Mouse (Mus musculus) MEL (cell line): ENCODE results near the gene Ip6k3. TPM values are rescaled to one million over a fixed set of nuclear protein-coding genes. Genes with fewer than 3 reads are reported as not detected.

Experiments
- DNase-seq: peaks from one replicate; pipeline ENCODE4 v3.0.0; 2011; ENCODE audit warnings: low read depth, low spot score
- H3K27ac ChIP-seq: 2 replicates; pipeline ENCODE4 v1.5.1; 2012; ENCODE audit warnings: low read depth, mild to moderate bottlenecking, control low read depth, low read length, moderate library complexity; ENCODE audit not compliant: control insufficient read depth
- H3K27me3 ChIP-seq, 2 experiments: fragments of 150-350 bp in 1 of 2; sonication (generic) in 1 of 2; 2 replicates each; pipeline ENCODE4 v1.6.1; 2012; ENCODE audit warnings: low read length in 2 of 2, mild to moderate bottlenecking in 2 of 2, improper control_type of control experiment in 1 of 2, moderate library complexity in 1 of 2; ENCODE audit not compliant: insufficient read depth in 2 of 2, control insufficient read depth in 1 of 2
- H3K36me3 ChIP-seq, 2 experiments: 2 replicates each; pipeline ENCODE4 v1.6.1; 2012 to 2014; ENCODE audit warnings: low read length in 2 of 2, improper control_type of control experiment in 1 of 2, inconsistent platforms in 1 of 2, mild to moderate bottlenecking in 1 of 2; ENCODE audit not compliant: insufficient read depth in 2 of 2, control insufficient read depth in 1 of 2
- H3K4me1 ChIP-seq, 2 experiments: fragments of 150-350 bp in 1 of 2; sonication (generic) in 1 of 2; 2 replicates each; pipeline ENCODE4 v1.6.1; 2012; ENCODE audit warnings: low read length in 2 of 2, improper control_type of control experiment in 1 of 2, mild to moderate bottlenecking in 1 of 2; ENCODE audit not compliant: insufficient read depth in 2 of 2, control insufficient read depth in 1 of 2
- H3K4me3 ChIP-seq, 2 experiments: fragments of 150-350 bp in 1 of 2; sonication (generic) in 1 of 2; 2 replicates each; pipeline ENCODE4 v1.5.1; 2012; ENCODE audit warnings: low read depth in 2 of 2, low read length in 2 of 2, mild to moderate bottlenecking in 2 of 2, moderate library complexity in 2 of 2, control low read depth in 1 of 2, improper control_type of control experiment in 1 of 2; ENCODE audit not compliant: control insufficient read depth in 1 of 2, insufficient read depth in 1 of 2
- H3K79me2 ChIP-seq: 2 replicates; pipeline ENCODE4 v1.6.1; 2012; ENCODE audit warnings: mild to moderate bottlenecking, low read length, moderate library complexity; ENCODE audit not compliant: control insufficient read depth, poor library complexity, insufficient read depth
- H3K9ac ChIP-seq: 2 replicates; pipeline ENCODE4 v1.6.1; 2012; ENCODE audit warnings: low read depth, mild to moderate bottlenecking, control low read depth, low read length, moderate library complexity; ENCODE audit not compliant: control insufficient read depth, poor library complexity, severe bottlenecking
- H3K9me3 ChIP-seq: fragments of 150-350 bp; sonication (generic); replicated peaks from 2 replicates; pipeline ENCODE4 v1.6.1; 2012; ENCODE audit warnings: mild to moderate bottlenecking, low read length, improper control_type of control experiment, moderate library complexity; ENCODE audit not compliant: insufficient read depth
- EP300 ChIP-seq, 2 experiments: IDR thresholded peaks; 2 replicates each; pipeline ENCODE4 v1.6.1; 2011; ENCODE audit warnings: improper control_type of control experiment in 2 of 2, low read length in 2 of 2, low read depth in 1 of 2, mild to moderate bottlenecking in 1 of 2
- GABPA ChIP-seq: IDR thresholded peaks from 2 replicates; pipeline ENCODE4 v1.6.1; 2012; ENCODE audit warnings: low read depth, mild to moderate bottlenecking, inconsistent platforms, low read length, improper control_type of control experiment, moderate library complexity
- GATA1 ChIP-seq: IDR thresholded peaks from 2 replicates; pipeline ENCODE4 v1.6.1; 2011; ENCODE audit warnings: low read depth, low read length, improper control_type of control experiment
- MAFK ChIP-seq: IDR thresholded peaks from 2 replicates; pipeline ENCODE4 v1.6.1; 2011; ENCODE audit warnings: low read depth, mild to moderate bottlenecking, low read length, improper control_type of control experiment, borderline replicate concordance
- MEF2A ChIP-seq: IDR thresholded peaks from 2 replicates; pipeline ENCODE4 v1.6.1; 2014; ENCODE audit warnings: low read depth, mild to moderate bottlenecking, inconsistent platforms, low read length, improper control_type of control experiment; ENCODE audit not compliant: poor library complexity, insufficient replicate concordance, severe bottlenecking; ENCODE audit errors: extremely low read depth
- MYB ChIP-seq: IDR thresholded peaks from 2 replicates; pipeline ENCODE4 v1.6.1; 2011; ENCODE audit warnings: mild to moderate bottlenecking, low read depth, low read length, improper control_type of control experiment
- MYC ChIP-seq: IDR thresholded peaks from 2 replicates; pipeline ENCODE4 v1.6.1; 2011; ENCODE audit warnings: low read depth, mild to moderate bottlenecking, low read length, improper control_type of control experiment, moderate library complexity
- NELFE ChIP-seq: IDR thresholded peaks from 2 replicates; pipeline ENCODE4 v1.6.1; 2011; ENCODE audit warnings: low read depth, low read length, improper control_type of control experiment
- NRF1 ChIP-seq: IDR thresholded peaks from 2 replicates; pipeline ENCODE4 v1.6.1; 2014; ENCODE audit warnings: low read depth, mild to moderate bottlenecking, inconsistent platforms, low read length, improper control_type of control experiment, moderate library complexity; ENCODE audit not compliant: poor library complexity, insufficient read depth, severe bottlenecking
- POLR2A ChIP-seq, 2 experiments: IDR thresholded peaks; 2 replicates each; pipeline ENCODE4 v1.6.1; 2011 to 2012; ENCODE audit warnings: low read length in 2 of 2, mild to moderate bottlenecking in 2 of 2, control low read depth in 1 of 2, improper control_type of control experiment in 1 of 2, low read depth in 1 of 2, moderate library complexity in 1 of 2; ENCODE audit not compliant: control insufficient read depth in 1 of 2, insufficient read depth in 1 of 2, poor library complexity in 1 of 2
- POLR2AphosphoS5 ChIP-seq: IDR thresholded peaks from 2 replicates; pipeline ENCODE4 v1.6.1; 2012; ENCODE audit warnings: low read depth, borderline replicate concordance, mild to moderate bottlenecking, inconsistent platforms, low read length, moderate library complexity, mixed read lengths
- RAD21 ChIP-seq: IDR thresholded peaks from 2 replicates; pipeline ENCODE4 v1.6.1; 2011; ENCODE audit warnings: mild to moderate bottlenecking, low read depth, low read length, improper control_type of control experiment
- TBP ChIP-seq: IDR thresholded peaks from 2 replicates; pipeline ENCODE4 v1.8.0; 2011; ENCODE audit warnings: low read depth, low read length, improper control_type of control experiment
- UBTF ChIP-seq: IDR thresholded peaks from 2 replicates; pipeline ENCODE4 v1.6.1; 2012; ENCODE audit warnings: low read depth, mild to moderate bottlenecking, inconsistent platforms, low read length, improper control_type of control experiment, moderate library complexity, borderline replicate concordance; ENCODE audit not compliant: insufficient read depth
- USF1 ChIP-seq: IDR thresholded peaks from 2 replicates; pipeline ENCODE4 v1.6.1; 2014; ENCODE audit warnings: low read depth, mild to moderate bottlenecking, inconsistent platforms, low read length, improper control_type of control experiment, moderate library complexity
- USF2 ChIP-seq, 2 experiments: IDR thresholded peaks; 2 replicates each; pipeline ENCODE4 v1.6.1; 2011 to 2012; ENCODE audit warnings: improper control_type of control experiment in 2 of 2, low read length in 2 of 2, borderline replicate concordance in 1 of 2, inconsistent platforms in 1 of 2, low read depth in 1 of 2, mild to moderate bottlenecking in 1 of 2; ENCODE audit not compliant: insufficient read depth in 1 of 2
- polyA plus RNA-seq, 2 experiments: library from polyadenylated mRNA; stranded (reverse) in 1 of 2; unstranded in 1 of 2; fragments of >175 nt in 1 of 2; fragments of >200 nt in 1 of 2; gene quantifications; 2 replicates each; pipeline versions ENCODE4 v1.2.1 to v1.2.4; 2012; ENCODE audit warnings: low replicate concordance in 2 of 2, low read depth in 1 of 2; ENCODE audit not compliant: insufficient read length in 2 of 2, insufficient read depth in 1 of 2, missing spikeins in 1 of 2
- total RNA-seq: library from RNA; depleted of rRNA; stranded (reverse); fragments of 300-350 nt; gene quantifications from 2 replicates; pipeline ENCODE4 v1.2.3, GENCODE M21; 2012

Gene Ip6k3
- total and polyA plus RNA-seq, 3 experiments, result not detected

DNA sequence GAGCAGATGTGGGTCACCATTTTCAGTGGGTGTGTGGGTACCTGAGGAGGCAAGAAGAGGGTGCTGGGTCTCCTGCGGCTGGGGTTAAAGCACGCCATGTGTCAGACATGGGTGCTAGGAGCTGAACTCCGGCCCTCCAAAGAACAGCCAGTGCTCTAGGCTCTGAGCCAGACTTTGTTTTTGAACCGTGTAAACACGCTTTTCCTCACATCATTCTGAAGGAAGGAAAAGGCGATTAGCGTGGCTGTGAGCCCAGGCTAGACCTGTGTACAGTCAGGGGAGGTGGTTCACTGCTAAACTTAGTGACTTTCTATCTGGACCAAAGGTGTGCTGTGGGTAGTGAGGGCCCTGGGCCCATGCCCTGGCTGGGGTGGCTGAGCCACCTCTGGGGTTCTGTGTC, 57.5 kb downstream of the Ip6k3 start:
- Histone ChIP-seq H3K9me3 (no peaks in the 10 kb centered on the region), H3K9ac (no peak overlapping the region), H3K27ac (no peak overlapping the region)
- TF ChIP-seq NRF1 (no peak), NELFE (no peak), GABPA (no peak), MYC (no peak), MEF2A (no peak), GATA1 (no peak)
- TF ChIP-seq, all 39 proteins: peak for 0
- Histone ChIP-seq H3K36me3 (no peaks in the 10 kb centered on the region), H3K4me1 (no peaks in the 10 kb centered on the region), H3K27me3 (no peaks in the 10 kb centered on the region), H3K79me2 (no peaks in the 10 kb centered on the region), H3K4me3 (no peak overlapping the region)
- no peak for DNase-seq

DNA sequence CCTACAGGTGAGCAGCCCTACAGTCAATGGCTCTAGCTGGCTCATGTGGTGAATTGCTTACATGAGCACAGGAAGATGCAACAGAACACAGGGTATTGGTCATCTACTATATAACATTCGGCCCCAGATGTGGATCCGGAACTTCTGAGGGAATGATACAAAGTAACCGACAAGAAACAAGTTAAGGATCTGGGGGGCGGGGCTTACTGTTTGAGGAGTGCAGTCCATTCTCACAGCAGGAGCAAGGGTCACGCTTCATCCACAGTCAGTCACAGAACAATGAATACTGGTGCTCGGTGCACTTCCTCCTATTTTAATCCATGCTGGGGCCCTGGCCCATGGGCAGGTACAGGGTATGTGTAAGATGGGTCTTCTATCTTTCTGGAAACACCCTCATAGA, 59.7 kb downstream of the Ip6k3 start:
- Histone ChIP-seq H3K9me3 (no peaks in the 10 kb centered on the region), H3K9ac (no peak overlapping the region)
- TF ChIP-seq RAD21, result no peak
- no peak for TF ChIP-seq EP300 (IDR thresholded peaks at IDR 0.05; ENCODE audit: low read depth in 1 of 2, low read length in 2 of 2)
- no peak for TF ChIP-seq USF1
- no peak for TF ChIP-seq TBP
- TF ChIP-seq UBTF, result no peak
- no peak for TF ChIP-seq USF2 (IDR thresholded peaks at IDR 0.05; ENCODE audit: borderline replicate concordance in 1 of 2, insufficient read depth in 1 of 2, low read depth in 1 of 2, low read length in 2 of 2)
- TF ChIP-seq MYB, result no peak
- TF ChIP-seq POLR2A (IDR thresholded peaks at IDR 0.05; ENCODE audit: control insufficient read depth in 1 of 2, insufficient read depth in 1 of 2, low read depth in 1 of 2, low read length in 2 of 2, poor library complexity in 1 of 2), result no peak
- TF ChIP-seq MAFK, result no peak
- no peak for TF ChIP-seq POLR2AphosphoS5
- TF ChIP-seq, all 39 proteins: peak for 0
- Histone ChIP-seq H3K36me3 (no peaks in the 10 kb centered on the region), H3K4me3 (no peak overlapping the region), H3K27me3 (no peaks in the 10 kb centered on the region), H3K79me2 (no peaks in the 10 kb centered on the region), H3K4me1 (no peaks in the 10 kb centered on the region), H3K27ac (no peak overlapping the region)
- DNase-seq, result no peak
